Mouse (Mus musculus) MEL (cell line): ENCODE data around the gene Dusp6. TPM values are rescaled to one million over a fixed set of nuclear protein-coding genes. Genes with fewer than 3 reads are reported as not detected.

Source experiments
- DNase-seq: peaks from one replicate; pipeline ENCODE4 v3.0.0; 2011; ENCODE audit warnings: low read depth, low spot score
- H3K27ac ChIP-seq: 2 replicates; pipeline ENCODE4 v1.5.1; 2012; ENCODE audit warnings: low read depth, mild to moderate bottlenecking, control low read depth, low read length, moderate library complexity; ENCODE audit not compliant: control insufficient read depth
- H3K27me3 ChIP-seq, 2 experiments: fragments of 150-350 bp in 1 of 2; sonication (generic) in 1 of 2; 2 replicates each; pipeline ENCODE4 v1.6.1; 2012; ENCODE audit warnings: low read length in 2 of 2, mild to moderate bottlenecking in 2 of 2, improper control_type of control experiment in 1 of 2, moderate library complexity in 1 of 2; ENCODE audit not compliant: insufficient read depth in 2 of 2, control insufficient read depth in 1 of 2
- H3K36me3 ChIP-seq, 2 experiments: 2 replicates each; pipeline ENCODE4 v1.6.1; 2012 to 2014; ENCODE audit warnings: low read length in 2 of 2, improper control_type of control experiment in 1 of 2, inconsistent platforms in 1 of 2, mild to moderate bottlenecking in 1 of 2; ENCODE audit not compliant: insufficient read depth in 2 of 2, control insufficient read depth in 1 of 2
- H3K4me1 ChIP-seq, 2 experiments: fragments of 150-350 bp in 1 of 2; sonication (generic) in 1 of 2; 2 replicates each; pipeline ENCODE4 v1.6.1; 2012; ENCODE audit warnings: low read length in 2 of 2, improper control_type of control experiment in 1 of 2, mild to moderate bottlenecking in 1 of 2; ENCODE audit not compliant: insufficient read depth in 2 of 2, control insufficient read depth in 1 of 2
- H3K4me3 ChIP-seq, 2 experiments: fragments of 150-350 bp in 1 of 2; sonication (generic) in 1 of 2; 2 replicates each; pipeline ENCODE4 v1.5.1; 2012; ENCODE audit warnings: low read depth in 2 of 2, low read length in 2 of 2, mild to moderate bottlenecking in 2 of 2, moderate library complexity in 2 of 2, control low read depth in 1 of 2, improper control_type of control experiment in 1 of 2; ENCODE audit not compliant: control insufficient read depth in 1 of 2, insufficient read depth in 1 of 2
- H3K79me2 ChIP-seq: 2 replicates; pipeline ENCODE4 v1.6.1; 2012; ENCODE audit warnings: mild to moderate bottlenecking, low read length, moderate library complexity; ENCODE audit not compliant: control insufficient read depth, poor library complexity, insufficient read depth
- H3K9ac ChIP-seq: 2 replicates; pipeline ENCODE4 v1.6.1; 2012; ENCODE audit warnings: low read depth, mild to moderate bottlenecking, control low read depth, low read length, moderate library complexity; ENCODE audit not compliant: control insufficient read depth, poor library complexity, severe bottlenecking
- H3K9me3 ChIP-seq: fragments of 150-350 bp; sonication (generic); replicated peaks from 2 replicates; pipeline ENCODE4 v1.6.1; 2012; ENCODE audit warnings: mild to moderate bottlenecking, low read length, improper control_type of control experiment, moderate library complexity; ENCODE audit not compliant: insufficient read depth
- BHLHE40 ChIP-seq: IDR thresholded peaks from 2 replicates; pipeline ENCODE4 v1.6.1; 2012; ENCODE audit warnings: low read depth, mild to moderate bottlenecking, inconsistent platforms, low read length, improper control_type of control experiment, borderline replicate concordance
- E2F4 ChIP-seq: IDR thresholded peaks from 2 replicates; pipeline ENCODE4 v1.6.1; 2011; ENCODE audit warnings: low read depth, low read length, improper control_type of control experiment, borderline replicate concordance
- ELF1 ChIP-seq: IDR thresholded peaks from 2 replicates; pipeline ENCODE4 v1.6.1; 2014; ENCODE audit warnings: low read depth, mild to moderate bottlenecking, inconsistent platforms, low read length, improper control_type of control experiment, moderate library complexity
- GATA1 ChIP-seq: IDR thresholded peaks from 2 replicates; pipeline ENCODE4 v1.6.1; 2011; ENCODE audit warnings: low read depth, low read length, improper control_type of control experiment
- JUND ChIP-seq: IDR thresholded peaks from 2 replicates; pipeline ENCODE4 v1.6.1; 2011; ENCODE audit warnings: low read depth, mild to moderate bottlenecking, improper control_type of control experiment, low read length
- MAFK ChIP-seq: IDR thresholded peaks from 2 replicates; pipeline ENCODE4 v1.6.1; 2011; ENCODE audit warnings: low read depth, mild to moderate bottlenecking, low read length, improper control_type of control experiment, borderline replicate concordance
- MEF2A ChIP-seq: IDR thresholded peaks from 2 replicates; pipeline ENCODE4 v1.6.1; 2014; ENCODE audit warnings: low read depth, mild to moderate bottlenecking, inconsistent platforms, low read length, improper control_type of control experiment; ENCODE audit not compliant: poor library complexity, insufficient replicate concordance, severe bottlenecking; ENCODE audit errors: extremely low read depth
- MYB ChIP-seq: IDR thresholded peaks from 2 replicates; pipeline ENCODE4 v1.6.1; 2011; ENCODE audit warnings: mild to moderate bottlenecking, low read depth, low read length, improper control_type of control experiment
- RAD21 ChIP-seq: IDR thresholded peaks from 2 replicates; pipeline ENCODE4 v1.6.1; 2011; ENCODE audit warnings: mild to moderate bottlenecking, low read depth, low read length, improper control_type of control experiment
- RCOR1 ChIP-seq: IDR thresholded peaks from 2 replicates; pipeline ENCODE4 v1.6.1; 2012; ENCODE audit warnings: low read depth, mild to moderate bottlenecking, inconsistent platforms, low read length, improper control_type of control experiment
- SIN3A ChIP-seq: IDR thresholded peaks from 2 replicates; pipeline ENCODE4 v1.6.1; 2012; ENCODE audit warnings: low read length, improper control_type of control experiment, inconsistent platforms
- SMC3 ChIP-seq: IDR thresholded peaks from 2 replicates; pipeline ENCODE4 v1.6.1; 2011; ENCODE audit warnings: low read depth, low read length, improper control_type of control experiment
- TBP ChIP-seq: IDR thresholded peaks from 2 replicates; pipeline ENCODE4 v1.8.0; 2011; ENCODE audit warnings: low read depth, low read length, improper control_type of control experiment
- TCF12 ChIP-seq: IDR thresholded peaks from 2 replicates; pipeline ENCODE4 v1.6.1; 2014; ENCODE audit warnings: low read depth, mild to moderate bottlenecking, inconsistent platforms, low read length, improper control_type of control experiment, moderate library complexity
- ZMIZ1 ChIP-seq: IDR thresholded peaks from 2 replicates; pipeline ENCODE4 v1.6.1; 2012; ENCODE audit warnings: low read depth, mild to moderate bottlenecking, inconsistent platforms, low read length, improper control_type of control experiment, moderate library complexity
- ZNF384 ChIP-seq: IDR thresholded peaks from 2 replicates; pipeline ENCODE4 v1.6.1; 2012; ENCODE audit warnings: low read depth, mild to moderate bottlenecking, inconsistent platforms, low read length, improper control_type of control experiment
- polyA plus RNA-seq, 2 experiments: library from polyadenylated mRNA; stranded (reverse) in 1 of 2; unstranded in 1 of 2; fragments of >175 nt in 1 of 2; fragments of >200 nt in 1 of 2; gene quantifications; 2 replicates each; pipeline versions ENCODE4 v1.2.1 to v1.2.4; 2012; ENCODE audit warnings: low replicate concordance in 2 of 2, low read depth in 1 of 2; ENCODE audit not compliant: insufficient read length in 2 of 2, insufficient read depth in 1 of 2, missing spikeins in 1 of 2
- total RNA-seq: library from RNA; depleted of rRNA; stranded (reverse); fragments of 300-350 nt; gene quantifications from 2 replicates; pipeline ENCODE4 v1.2.3, GENCODE M21; 2012

Gene Dusp6
- total and polyA plus RNA-seq, 3 experiments, result 8.2 to 11.9 TPM; not detected in 1

DNA sequence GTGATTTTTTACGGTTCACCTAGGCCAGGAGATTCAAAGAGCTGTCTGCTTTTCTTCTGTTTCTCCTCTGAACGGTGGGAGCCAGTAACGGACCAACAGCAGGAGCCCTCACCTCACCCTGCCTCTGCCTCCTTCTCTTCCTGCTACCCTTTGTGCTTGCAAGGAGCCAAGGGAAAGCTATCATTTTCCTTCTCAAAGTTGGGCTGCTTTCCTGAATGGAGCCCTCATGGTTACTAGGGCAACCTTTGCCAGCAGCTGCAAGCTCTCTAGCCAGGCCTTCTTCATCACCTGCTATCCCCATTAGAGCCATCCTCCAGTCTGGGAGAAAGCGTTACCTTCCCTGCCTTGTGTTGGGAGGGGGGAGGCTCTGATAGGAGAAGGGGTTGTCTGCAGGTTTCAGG, 6.3 kb downstream of the Dusp6 start:
- H3K9ac ChIP-seq, result no peak overlapping the region
- H3K36me3 ChIP-seq, result peaks cover 0 to 16% of the 10 kb centered on the region in 2 experiments; a peak in 2 of 4 replicates
- H3K27me3 ChIP-seq, result no peaks in the 10 kb centered on the region
- H3K79me2 ChIP-seq, result peaks cover 12% of the 10 kb centered on the region
- H3K9me3 ChIP-seq, result no peaks in the 10 kb centered on the region
- H3K4me1 ChIP-seq, result peaks cover 0 to 13% of the 10 kb centered on the region in 2 experiments; a peak in 2 of 4 replicates
- TF ChIP-seq ELF1 (no peak), GATA1 (no peak), SIN3A (no peak), ZMIZ1 (no peak), TBP (no peak), JUND (no peak), TCF12 (no peak)
- H3K27ac ChIP-seq, result no peak overlapping the region
- no peak overlapping the region for H3K4me3 ChIP-seq
- DNase-seq, result no peak

DNA sequence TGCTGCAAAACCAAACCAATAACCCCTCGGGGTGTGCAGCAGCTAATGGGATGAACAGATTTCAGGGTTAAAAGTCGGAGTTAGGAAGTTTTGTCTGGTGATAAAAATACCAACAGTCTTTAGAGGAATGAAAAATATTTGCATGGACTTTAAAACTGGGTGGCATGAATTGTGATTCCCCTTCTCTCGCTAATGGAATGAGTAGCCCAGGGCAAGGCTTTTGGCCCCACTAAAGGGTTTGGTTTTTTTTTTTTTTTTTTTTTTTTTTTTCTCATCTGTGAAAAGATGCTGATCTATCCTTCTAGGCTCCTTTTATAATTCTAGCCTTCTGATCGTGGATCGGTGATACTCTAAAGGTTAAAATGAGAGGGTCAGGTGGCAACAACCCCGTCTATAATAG, 6.7 kb downstream of the Dusp6 start:
- H3K36me3 ChIP-seq, result peaks cover 0 to 16% of the 10 kb centered on the region in 2 experiments; a peak in 2 of 4 replicates
- H3K4me1 ChIP-seq, result peaks cover 0 to 13% of the 10 kb centered on the region in 2 experiments; a peak in 2 of 4 replicates
- H3K9me3 ChIP-seq, result no peaks in the 10 kb centered on the region
- no peak for TF ChIP-seq MAFK
- TF ChIP-seq ZNF384, result 0 out of 2 replicates have a peak, but pooled peaks have one; percentile 31
- H3K27me3 ChIP-seq, result no peaks in the 10 kb centered on the region
- no peak overlapping the region for H3K27ac ChIP-seq
- DNase-seq, result no peak
- peaks cover 8% of the 10 kb centered on the region for H3K79me2 ChIP-seq
- no peak overlapping the region for H3K4me3 ChIP-seq
- H3K9ac ChIP-seq, result no peak overlapping the region

DNA sequence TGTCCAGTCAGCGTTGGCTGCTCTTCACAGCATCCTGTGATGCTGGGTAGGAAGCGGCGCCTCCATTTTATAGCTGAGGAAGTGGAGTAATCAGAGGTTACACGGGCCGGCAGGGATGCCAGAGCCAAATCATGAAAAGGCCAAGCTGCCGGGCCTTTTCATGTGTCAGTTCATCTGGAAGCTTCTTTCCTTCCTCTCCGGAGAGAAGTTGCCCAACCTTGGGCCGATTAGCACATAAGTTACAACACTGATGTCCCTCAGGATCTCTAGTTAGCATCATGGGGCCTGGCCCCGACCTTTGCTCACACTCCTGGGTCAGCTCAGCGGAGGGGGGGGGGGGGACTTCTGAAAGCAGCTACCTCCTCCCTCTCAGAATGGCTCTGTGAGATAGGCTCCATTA, 7.4 kb downstream of the Dusp6 start:
- no peak for DNase-seq
- Histone ChIP-seq H3K36me3 (peaks cover 0 to 15% of the 10 kb centered on the region in 2 experiments; a peak in 2 of 4 replicates), H3K9me3 (no peaks in the 10 kb centered on the region), H3K9ac (no peak overlapping the region), H3K27ac (no peak overlapping the region), H3K4me1 (peaks cover 0 to 13% of the 10 kb centered on the region in 2 experiments; a peak in 2 of 4 replicates), H3K4me3 (no peak overlapping the region), H3K79me2 (peaks cover 5% of the 10 kb centered on the region), H3K27me3 (no peaks in the 10 kb centered on the region)
- TF ChIP-seq ELF1 (no peak), RAD21 (no peak), RCOR1 (0 out of 2 replicates have a peak, but pooled peaks have one; percentile 13), E2F4 (no peak), MYB (no peak), SMC3 (no peak), BHLHE40 (no peak), MEF2A (no peak)
